Mouse (Mus musculus) intestine, embryonic 16.5 days (tissue): ENCODE measurements at regions not wholly inside any gene's neighbourhood (a gene's known extent, or its start where the extent isn't known, plus 50 kb on each side); places are given as distances from the start of the nearest gene placed in this dataset.

Source experiments
- ATAC-seq: fragments of 200-750 bp; cut with Nextera tagmentation; 2 replicates; pipeline ENCODE4 v1.8.0; 2017; ENCODE audit warnings: moderate TSS enrichment, moderate library complexity
- H3K27ac ChIP-seq: fragments of 300-500 bp; sonication (generic); 2 replicates; pipeline ENCODE4 v1.5.1; 2014; ENCODE audit warnings: mild to moderate bottlenecking, low read length
- H3K27me3 ChIP-seq: fragments of 300-500 bp; sonication (generic); replicated peaks from 2 replicates; pipeline ENCODE4 v1.6.1; 2014; ENCODE audit warnings: low read length, control low read depth, mixed read lengths; ENCODE audit not compliant: control insufficient read depth, insufficient read depth
- H3K36me3 ChIP-seq: fragments of 300-500 bp; sonication (generic); 2 replicates; pipeline ENCODE4 v1.6.1; 2014; ENCODE audit warnings: low read length, control low read depth; ENCODE audit not compliant: control insufficient read depth, insufficient read depth
- H3K4me1 ChIP-seq: fragments of 300-500 bp; sonication (generic); 2 replicates; pipeline ENCODE4 v1.6.1; 2014; ENCODE audit warnings: low read length, control low read depth, mixed read lengths; ENCODE audit not compliant: control insufficient read depth, insufficient read depth
- H3K4me2 ChIP-seq: fragments of 300-500 bp; sonication (generic); 2 replicates; pipeline ENCODE4 v1.6.1; 2014; ENCODE audit warnings: low read depth, low read length, control low read depth
- H3K4me3 ChIP-seq: fragments of 300-500 bp; sonication (generic); 2 replicates; pipeline ENCODE4 v1.5.1; 2014; ENCODE audit warnings: mild to moderate bottlenecking, low read length
- H3K9ac ChIP-seq: fragments of 300-500 bp; sonication (generic); 2 replicates; pipeline ENCODE4 v1.6.1; 2014; ENCODE audit warnings: low read depth, low read length
- H3K9me3 ChIP-seq: fragments of 300-500 bp; sonication (generic); 2 replicates; pipeline ENCODE4 v1.6.1; 2016; ENCODE audit warnings: low read length, control low read depth; ENCODE audit not compliant: control insufficient read depth
- WGBS: fragments of 180-500 bp; shearing (Covaris S2); extraction: QIAGEN DNeasy Blood & Tissue Kit; methylation state at CpG from one replicate; pipeline ENCODE4 v1.1.7; 2014; 5-methylcytosine and 5-hydroxymethylcytosine counted together

GRCm38 (mm10) chrX:13344701-13345100 is 63.9 kb downstream of the Ddx3x start:
- H3K4me2 ChIP-seq = peak overlapping the region; percentile 20; the same call in 1 of the 2 replicates
- peaks cover 3% of the 10 kb centered on the region; the same call in 1 of the 2 replicates for H3K27me3 ChIP-seq
- 3% methylated on average over 5 of the region's 5 CpGs for WGBS
- H3K27ac ChIP-seq = peak overlapping the region; percentile 73
- peak; percentile 37 for ATAC-seq
- H3K4me3 ChIP-seq = no peak overlapping the region
- H3K36me3 ChIP-seq = no peaks in the 10 kb centered on the region
- H3K9me3 ChIP-seq = no peaks in the 10 kb centered on the region
- H3K4me1 ChIP-seq = peaks cover 7% of the 10 kb centered on the region; the same call in 1 of the 2 replicates
- H3K9ac ChIP-seq = no peak overlapping the region

- WGBS = 7% methylated on average over 5 of the region's 5 CpGs
- no peak for ATAC-seq
- Histone ChIP-seq H3K27me3 (peaks cover 3% of the 10 kb centered on the region; the same call in 1 of the 2 replicates), H3K9me3 (no peaks in the 10 kb centered on the region), H3K4me3 (no peak overlapping the region), H3K9ac (0 out of 2 replicates have a peak overlapping the region, but pooled peaks have one; percentile 4), H3K4me2 (peak overlapping the region; percentile 20; the same call in 1 of the 2 replicates), H3K4me1 (peaks cover 7% of the 10 kb centered on the region; the same call in 1 of the 2 replicates), H3K36me3 (no peaks in the 10 kb centered on the region), H3K27ac (peak overlapping the region; percentile 73)
Observed at GRCm38 (mm10) chrX:13345126-13345525, 64.4 kb downstream of the Ddx3x start.

DNA sequence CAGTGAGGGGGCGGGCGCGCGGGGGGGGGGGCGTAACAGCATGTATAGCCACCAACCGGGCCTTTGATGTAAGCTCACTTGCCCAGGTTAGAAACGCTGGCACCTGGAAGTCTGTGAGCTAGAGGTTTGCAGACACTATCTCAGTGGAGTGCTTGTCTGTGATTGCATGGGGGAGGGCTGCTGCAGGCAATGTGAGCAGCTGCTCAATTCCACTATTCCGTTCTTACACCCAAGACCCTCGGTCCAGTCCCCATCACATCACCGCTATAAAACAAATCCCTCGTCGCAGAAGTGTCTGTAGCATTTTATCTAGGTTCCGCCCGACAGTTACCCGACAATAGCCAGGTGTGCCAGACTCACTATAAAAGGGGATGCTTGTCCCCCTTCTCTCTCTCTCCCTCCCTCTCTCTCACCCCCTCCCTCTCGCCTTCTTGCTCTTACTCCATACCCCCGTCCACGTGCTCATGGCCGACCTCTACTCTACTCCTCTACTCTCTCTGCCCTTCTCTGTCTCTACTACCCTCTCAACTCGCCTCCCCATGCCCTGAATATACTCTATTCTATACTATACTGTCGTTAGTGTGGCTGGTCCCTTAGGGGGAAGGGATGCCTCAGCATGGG is 65.4 kb downstream of the Ddx3x start:
- 13% methylated on average over 17 of the region's 21 CpGs for WGBS
- peak overlapping the region; percentile 55 for H3K4me2 ChIP-seq
- peaks cover 3% of the 10 kb centered on the region; the same call in 1 of the 2 replicates for H3K27me3 ChIP-seq
- H3K4me1 ChIP-seq = peaks cover 7% of the 10 kb centered on the region; the same call in 1 of the 2 replicates
- peak overlapping the region; percentile 46 for H3K4me3 ChIP-seq
- H3K27ac ChIP-seq = peak overlapping the region; percentile 81
- H3K9ac ChIP-seq = 0 out of 2 replicates have a peak overlapping the region, but pooled peaks have one; percentile 24
- peak; percentile 27; the same call in 1 of the 2 replicates for ATAC-seq
- H3K9me3 ChIP-seq = no peaks in the 10 kb centered on the region
- no peaks in the 10 kb centered on the region for H3K36me3 ChIP-seq

DNA sequence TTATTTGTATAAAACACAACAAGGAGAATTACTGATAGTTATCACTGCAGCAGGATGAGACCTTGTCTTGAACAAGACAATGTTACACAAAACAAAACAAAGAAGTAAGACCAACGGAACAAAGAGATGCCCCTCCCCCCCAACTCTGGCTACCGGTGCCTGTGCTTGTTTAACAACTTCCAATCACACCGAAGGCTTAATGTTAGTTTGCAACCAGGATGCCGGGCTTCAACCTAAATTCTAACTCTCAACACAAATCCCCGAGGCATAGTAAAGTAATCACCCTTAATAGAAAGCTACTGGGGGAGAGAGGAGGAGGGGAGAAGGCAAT is 65.9 kb downstream of the Ddx3x start:
- H3K4me3 ChIP-seq = peak overlapping the region; percentile 46
- 4% methylated on average over 5 of the region's 5 CpGs for WGBS
- no peak for ATAC-seq
- H3K4me1 ChIP-seq = peaks cover 7% of the 10 kb centered on the region; the same call in 1 of the 2 replicates
- peak overlapping the region; percentile 81 for H3K27ac ChIP-seq
- H3K9me3 ChIP-seq = no peaks in the 10 kb centered on the region
- no peaks in the 10 kb centered on the region for H3K36me3 ChIP-seq
- peaks cover 3% of the 10 kb centered on the region; the same call in 1 of the 2 replicates for H3K27me3 ChIP-seq
- peak overlapping the region; percentile 55 for H3K4me2 ChIP-seq
- peak overlapping the region; percentile 44; the same call in 1 of the 2 replicates for H3K9ac ChIP-seq

DNA sequence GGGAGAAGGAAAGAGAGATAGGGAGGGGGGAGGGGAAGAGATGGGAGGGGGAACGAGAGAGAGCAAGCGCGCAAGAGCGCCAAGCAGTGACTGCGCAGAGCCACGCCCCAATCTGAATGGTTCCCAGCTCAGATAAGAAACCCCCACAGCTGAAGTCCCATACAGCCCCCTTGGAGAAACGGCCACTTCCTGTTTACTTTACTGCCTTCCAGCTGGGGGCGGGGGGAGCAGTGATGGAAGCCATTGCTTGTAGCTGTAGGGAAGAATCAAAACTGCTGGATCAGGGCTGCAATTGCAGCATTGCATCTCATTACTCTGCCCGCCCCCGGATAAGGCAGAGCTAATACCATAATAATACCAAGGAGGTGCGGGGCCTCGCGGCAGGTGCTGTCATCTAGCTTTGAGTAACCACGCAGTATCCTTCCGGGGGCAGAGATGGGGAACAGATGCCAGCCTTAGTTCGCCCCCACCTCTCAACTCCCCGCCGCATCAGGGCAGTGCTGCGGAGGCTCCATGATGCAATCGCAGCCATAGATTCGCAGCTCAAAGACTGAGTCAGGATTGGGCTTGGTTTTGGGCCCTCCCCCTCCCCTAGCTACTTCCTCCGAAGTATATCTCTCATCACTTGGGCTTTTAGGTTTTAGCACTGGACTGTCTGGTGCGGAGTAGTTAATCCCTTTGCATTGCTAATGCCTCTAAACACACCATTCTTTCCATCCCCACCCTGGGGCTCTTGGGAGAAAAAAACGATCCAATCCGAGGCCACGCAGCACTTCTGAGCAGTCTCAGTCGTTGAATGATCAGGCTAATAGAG is 66.5 kb downstream of the Ddx3x start:
- Histone ChIP-seq H3K36me3 (no peaks in the 10 kb centered on the region), H3K9ac (peak overlapping the region; percentile 61), H3K9me3 (no peaks in the 10 kb centered on the region), H3K4me2 (peak overlapping the region; percentile 55), H3K4me1 (peaks cover 7% of the 10 kb centered on the region; the same call in 1 of the 2 replicates), H3K27me3 (peaks cover 3% of the 10 kb centered on the region; the same call in 1 of the 2 replicates), H3K27ac (peak overlapping the region; percentile 81), H3K4me3 (peak overlapping the region; percentile 46)
- 7% methylated on average over 27 of the region's 27 CpGs for WGBS
- peak; percentile 88 for ATAC-seq

- 87% methylated on average over 1 of the region's 1 CpGs for WGBS
- no peak for ATAC-seq
- peaks cover 7% of the 10 kb centered on the region; the same call in 1 of the 2 replicates for H3K4me1 ChIP-seq
- no peak overlapping the region for H3K4me2 ChIP-seq
- no peaks in the 10 kb centered on the region for H3K36me3 ChIP-seq
- H3K4me3 ChIP-seq = no peak overlapping the region
- peaks cover 4% of the 10 kb centered on the region; the same call in 1 of the 2 replicates for H3K27me3 ChIP-seq
- no peak overlapping the region for H3K9ac ChIP-seq
- H3K9me3 ChIP-seq = no peaks in the 10 kb centered on the region
- H3K27ac ChIP-seq = no peak overlapping the region
Observed at GRCm38 (mm10) chrX:13348415-13348814, 67.6 kb downstream of the Ddx3x start.

- Histone ChIP-seq H3K27ac (no peak overlapping the region), H3K9me3 (no peaks in the 10 kb centered on the region), H3K4me1 (peaks cover 7% of the 10 kb centered on the region; the same call in 1 of the 2 replicates), H3K4me2 (no peak overlapping the region), H3K27me3 (0 out of 2 replicates have a peak, but pooled peaks cover 2% of the 10 kb centered on the region), H3K4me3 (no peak overlapping the region), H3K9ac (no peak overlapping the region), H3K36me3 (no peaks in the 10 kb centered on the region)
- WGBS = 72% methylated on average over 3 of the region's 3 CpGs
- ATAC-seq = no peak
Observed at GRCm38 (mm10) chrX:13350461-13350860, 69.7 kb downstream of the Ddx3x start.

- ATAC-seq = peak; percentile 77
- Histone ChIP-seq H3K36me3 (no peaks in the 10 kb centered on the region), H3K4me2 (no peak overlapping the region), H3K27me3 (0 out of 2 replicates have a peak, but pooled peaks cover 2% of the 10 kb centered on the region), H3K4me1 (no peaks in the 10 kb centered on the region), H3K9me3 (no peaks in the 10 kb centered on the region), H3K4me3 (no peak overlapping the region), H3K9ac (no peak overlapping the region), H3K27ac (no peak overlapping the region)
- WGBS = 61% methylated on average over 5 of the region's 5 CpGs
Observed at GRCm38 (mm10) chrX:13357149-13357783, 76.5 kb downstream of the Ddx3x start.

- no peaks in the 10 kb centered on the region for H3K4me1 ChIP-seq
- no peak overlapping the region for H3K4me2 ChIP-seq
- no peak overlapping the region for H3K4me3 ChIP-seq
- ATAC-seq = no peak
- H3K27me3 ChIP-seq = 0 out of 2 replicates have a peak, but pooled peaks cover 2% of the 10 kb centered on the region
- H3K27ac ChIP-seq = no peak overlapping the region
- H3K9ac ChIP-seq = no peak overlapping the region
- 74% methylated on average over 3 of the region's 3 CpGs for WGBS
- H3K9me3 ChIP-seq = no peaks in the 10 kb centered on the region
- no peaks in the 10 kb centered on the region for H3K36me3 ChIP-seq
Observed at GRCm38 (mm10) chrX:13357973-13358372, 77.2 kb downstream of the Ddx3x start.
